Mouse (Mus musculus) C3H10T1/2 (cell line): ENCODE data around the gene Nwd2. TPM values are rescaled to one million over a fixed set of nuclear protein-coding genes. Genes with fewer than 3 reads are reported as not detected.

Source experiments
- polyA plus RNA-seq, 2 experiments: library from polyadenylated mRNA; unstranded; fragments of >200 nt; fragmentation: generic; extraction: Trizol; gene quantifications; one replicate each; pipeline ENCODE4 v1.2.1; 2012; ENCODE audit warnings: missing spikeins in 2 of 2

Gene Nwd2
- not detected for polyA plus RNA-seq

GRCm38 (mm10) chr5:63649070-63649532 is at the start of gene Nwd2:
TSS of gene Nwd2 (plus strand) at chr5:63649102.

GRCm38 (mm10) chr5:63811819-63812508 is 163.1 kb downstream of the Nwd2 start, which contains the start of gene 0610040J01Rik:
TSS of gene 0610040J01Rik (plus strand) at chr5:63812363.

Other genes with a start within 250 kb of the Nwd2 start
- gene 0610040J01Rik, start 163.3 kb downstream of the Nwd2 start, polyA plus RNA-seq = not detected